Mouse (Mus musculus): ENCODE results near the gene Per3. TPM values are rescaled to one million over a fixed set of nuclear protein-coding genes. Genes with fewer than 3 reads are reported as not detected.

Per3 gene
- polyA plus RNA-seq, 1 experiment from 2014 or later, result 2.9 TPM

- ATAC-seq, result no peak
- Histone ChIP-seq H3K27ac (no peak overlapping the region), H3K4me2 (replicated peaks) (no peak overlapping the region), H3K9me3 (no peaks in the 10 kb centered on the region), H3K36me3 (peaks cover 25% of the 10 kb centered on the region), H3K27me3 (no peaks in the 10 kb centered on the region), H3K4me3 (replicated peaks) (no peak overlapping the region), H3K9ac (replicated peaks) (no peak overlapping the region), H3K4me1 (replicated peaks) (no peaks in the 10 kb centered on the region)
- 91% methylated on average over 10 of the region's 10 CpGs for WGBS
These were observed 28.5 kb downstream of the Per3 start for GRCm38 (mm10) chr4:151015946-151016345.

GRCm38 (mm10) chr4:151010316-151010715 lies 34.1 kb downstream of the Per3 start:
- Histone ChIP-seq H3K4me2 (replicated peaks) (no peak overlapping the region), H3K4me3 (replicated peaks) (no peak overlapping the region), H3K36me3 (peaks cover 9% of the 10 kb centered on the region), H3K9ac (replicated peaks) (no peak overlapping the region), H3K27me3 (no peaks in the 10 kb centered on the region), H3K4me1 (replicated peaks) (no peaks in the 10 kb centered on the region), H3K9me3 (no peaks in the 10 kb centered on the region), H3K27ac (no peak overlapping the region)
- ATAC-seq, result no peak
- 89% methylated on average over 7 of the region's 7 CpGs for WGBS

GRCm38 (mm10) chr4:151006945-151007344 lies 37.5 kb downstream of the Per3 start:
- no peak overlapping the region for H3K4me3 ChIP-seq (replicated peaks)
- no peaks in the 10 kb centered on the region for H3K4me1 ChIP-seq (replicated peaks)
- H3K9ac ChIP-seq (replicated peaks), result no peak overlapping the region
- no peaks in the 10 kb centered on the region for H3K27me3 ChIP-seq
- no peak overlapping the region for H3K27ac ChIP-seq
- ATAC-seq, result no peak
- WGBS, result 46% methylated on average over 6 of the region's 6 CpGs
- no peaks in the 10 kb centered on the region for H3K9me3 ChIP-seq
- H3K4me2 ChIP-seq (replicated peaks), result no peak overlapping the region
- peaks cover 3% of the 10 kb centered on the region; the same call in 1 of the 2 replicates for H3K36me3 ChIP-seq

- no peak for ATAC-seq
- Histone ChIP-seq H3K4me2 (replicated peaks) (no peak overlapping the region), H3K27ac (no peak overlapping the region), H3K9ac (replicated peaks) (no peak overlapping the region), H3K9me3 (no peaks in the 10 kb centered on the region), H3K36me3 (peaks cover 3% of the 10 kb centered on the region; the same call in 1 of the 2 replicates), H3K4me3 (replicated peaks) (no peak overlapping the region), H3K27me3 (no peaks in the 10 kb centered on the region), H3K4me1 (replicated peaks) (no peaks in the 10 kb centered on the region)
- 94% methylated on average over 13 of the region's 13 CpGs for WGBS
These were observed 38.7 kb downstream of the Per3 start for GRCm38 (mm10) chr4:151005656-151006318.

- Histone ChIP-seq H3K9ac (replicated peaks) (no peak overlapping the region), H3K4me1 (replicated peaks) (no peaks in the 10 kb centered on the region), H3K27ac (no peak overlapping the region), H3K9me3 (no peaks in the 10 kb centered on the region), H3K27me3 (no peaks in the 10 kb centered on the region), H3K4me3 (replicated peaks) (no peak overlapping the region), H3K36me3 (no peaks in the 10 kb centered on the region; the same call in 1 of the 2 replicates), H3K4me2 (replicated peaks) (no peak overlapping the region)
- no peak for ATAC-seq
- 80% methylated on average over 13 of the region's 13 CpGs for WGBS
These were observed 43.1 kb downstream of the Per3 start for GRCm38 (mm10) chr4:151001397-151001796.

- Histone ChIP-seq H3K27ac (no peak overlapping the region), H3K4me2 (replicated peaks) (no peak overlapping the region), H3K9me3 (no peaks in the 10 kb centered on the region), H3K4me1 (replicated peaks) (no peaks in the 10 kb centered on the region), H3K27me3 (no peaks in the 10 kb centered on the region), H3K9ac (replicated peaks) (no peak overlapping the region), H3K36me3 (no peaks in the 10 kb centered on the region), H3K4me3 (replicated peaks) (no peak overlapping the region)
- ATAC-seq, result no peak
- WGBS, result 96% methylated on average over 9 of the region's 9 CpGs
These were observed 45.8 kb downstream of the Per3 start for GRCm38 (mm10) chr4:150998626-150999025.

GRCm38 (mm10) chr4:150996797-150997196 lies 47.7 kb downstream of the Per3 start, which contains the start of gene Uts2:
Gene Uts2 (plus strand): TSS chr4:150997097.
- Histone ChIP-seq H3K9me3 (no peaks in the 10 kb centered on the region), H3K9ac (replicated peaks) (no peak within 1 kb of the TSS), H3K4me1 (replicated peaks) (no peaks in the 10 kb centered on the region), H3K4me3 (replicated peaks) (no peak within 1 kb of the TSS), H3K36me3 (no peaks in the 10 kb centered on the region), H3K4me2 (replicated peaks) (no peak within 1 kb of the TSS), H3K27me3 (no peaks in the 10 kb centered on the region), H3K27ac (no peak within 1 kb of the TSS)
- 93% methylated on average over 7 of the region's 7 CpGs for WGBS
- no peak for ATAC-seq

GRCm38 (mm10) chr4:150990148-150990547 lies 54.3 kb downstream of the Per3 start:
- no peaks in the 10 kb centered on the region for H3K27me3 ChIP-seq
- no peaks in the 10 kb centered on the region for H3K36me3 ChIP-seq
- no peaks in the 10 kb centered on the region for H3K9me3 ChIP-seq
- no peak overlapping the region for H3K4me2 ChIP-seq (replicated peaks)
- no peak overlapping the region for H3K27ac ChIP-seq
- no peak for ATAC-seq
- H3K4me1 ChIP-seq (replicated peaks), result no peaks in the 10 kb centered on the region
- WGBS, result 46% methylated on average over 6 of the region's 6 CpGs
- no peak overlapping the region for H3K4me3 ChIP-seq (replicated peaks)
- H3K9ac ChIP-seq (replicated peaks), result no peak overlapping the region

- H3K27ac ChIP-seq, result no peak overlapping the region
- ATAC-seq, result no peak
- H3K4me3 ChIP-seq (replicated peaks), result no peak overlapping the region
- no peaks in the 10 kb centered on the region for H3K4me1 ChIP-seq (replicated peaks)
- H3K9me3 ChIP-seq, result no peaks in the 10 kb centered on the region
- H3K36me3 ChIP-seq, result no peaks in the 10 kb centered on the region
- no peak overlapping the region for H3K9ac ChIP-seq (replicated peaks)
- no peak overlapping the region for H3K4me2 ChIP-seq (replicated peaks)
- WGBS, result 96% methylated on average over 5 of the region's 5 CpGs
- no peaks in the 10 kb centered on the region for H3K27me3 ChIP-seq
These were observed 64.3 kb downstream of the Per3 start for GRCm38 (mm10) chr4:150980153-150980552.

- ATAC-seq, result no peak
- no peaks in the 10 kb centered on the region for H3K9me3 ChIP-seq
- no peak overlapping the region for H3K27ac ChIP-seq
- H3K9ac ChIP-seq (replicated peaks), result no peak overlapping the region
- no peaks in the 10 kb centered on the region for H3K36me3 ChIP-seq
- H3K27me3 ChIP-seq, result no peaks in the 10 kb centered on the region
- no peak overlapping the region for H3K4me3 ChIP-seq (replicated peaks)
- no peak overlapping the region for H3K4me2 ChIP-seq (replicated peaks)
- H3K4me1 ChIP-seq (replicated peaks), result no peaks in the 10 kb centered on the region
- WGBS, result 86% methylated on average over 9 of the region's 9 CpGs
These were observed 65.0 kb downstream of the Per3 start for GRCm38 (mm10) chr4:150979455-150979854.

GRCm38 (mm10) chr4:150978156-150978910 lies 66.1 kb downstream of the Per3 start:
- 91% methylated on average over 21 of the region's 21 CpGs for WGBS
- no peaks in the 10 kb centered on the region for H3K9me3 ChIP-seq
- H3K4me1 ChIP-seq (replicated peaks), result no peaks in the 10 kb centered on the region
- no peak overlapping the region for H3K9ac ChIP-seq (replicated peaks)
- H3K27ac ChIP-seq, result no peak overlapping the region
- no peak for ATAC-seq
- H3K4me2 ChIP-seq (replicated peaks), result no peak overlapping the region
- H3K27me3 ChIP-seq, result no peaks in the 10 kb centered on the region
- H3K4me3 ChIP-seq (replicated peaks), result no peak overlapping the region
- no peaks in the 10 kb centered on the region for H3K36me3 ChIP-seq

- H3K27me3 ChIP-seq, result no peaks in the 10 kb centered on the region
- H3K9ac ChIP-seq (replicated peaks), result no peak overlapping the region
- no peak overlapping the region for H3K27ac ChIP-seq
- H3K4me1 ChIP-seq (replicated peaks), result no peaks in the 10 kb centered on the region
- no peaks in the 10 kb centered on the region for H3K9me3 ChIP-seq
- ATAC-seq, result no peak
- no peak overlapping the region for H3K4me3 ChIP-seq (replicated peaks)
- 40% methylated on average over 1 of the region's 1 CpGs for WGBS
- H3K4me2 ChIP-seq (replicated peaks), result no peak overlapping the region
- no peaks in the 10 kb centered on the region for H3K36me3 ChIP-seq
These were observed 69.3 kb downstream of the Per3 start for GRCm38 (mm10) chr4:150975145-150975544.

Measured in midbrain, embryonic 13.5 days (tissue).